Mouse (Mus musculus) intestine, embryonic 16.5 days (tissue): Measurements from ENCODE around the gene Trappc3l. TPM values are rescaled to one million over a fixed set of nuclear protein-coding genes. Genes with fewer than 3 reads are reported as not detected.

Experiments used
- ATAC-seq: fragments of 200-750 bp; cut with Nextera tagmentation; 2 replicates; pipeline ENCODE4 v1.8.0; 2017; ENCODE audit warnings: moderate TSS enrichment, moderate library complexity
- H3K27ac ChIP-seq: fragments of 300-500 bp; sonication (generic); 2 replicates; pipeline ENCODE4 v1.5.1; 2014; ENCODE audit warnings: mild to moderate bottlenecking, low read length
- H3K27me3 ChIP-seq: fragments of 300-500 bp; sonication (generic); replicated peaks from 2 replicates; pipeline ENCODE4 v1.6.1; 2014; ENCODE audit warnings: low read length, control low read depth, mixed read lengths; ENCODE audit not compliant: control insufficient read depth, insufficient read depth
- H3K36me3 ChIP-seq: fragments of 300-500 bp; sonication (generic); 2 replicates; pipeline ENCODE4 v1.6.1; 2014; ENCODE audit warnings: low read length, control low read depth; ENCODE audit not compliant: control insufficient read depth, insufficient read depth
- H3K4me1 ChIP-seq: fragments of 300-500 bp; sonication (generic); 2 replicates; pipeline ENCODE4 v1.6.1; 2014; ENCODE audit warnings: low read length, control low read depth, mixed read lengths; ENCODE audit not compliant: control insufficient read depth, insufficient read depth
- H3K4me2 ChIP-seq: fragments of 300-500 bp; sonication (generic); 2 replicates; pipeline ENCODE4 v1.6.1; 2014; ENCODE audit warnings: low read depth, low read length, control low read depth
- H3K4me3 ChIP-seq: fragments of 300-500 bp; sonication (generic); 2 replicates; pipeline ENCODE4 v1.5.1; 2014; ENCODE audit warnings: mild to moderate bottlenecking, low read length
- H3K9ac ChIP-seq: fragments of 300-500 bp; sonication (generic); 2 replicates; pipeline ENCODE4 v1.6.1; 2014; ENCODE audit warnings: low read depth, low read length
- H3K9me3 ChIP-seq: fragments of 300-500 bp; sonication (generic); 2 replicates; pipeline ENCODE4 v1.6.1; 2016; ENCODE audit warnings: low read length, control low read depth; ENCODE audit not compliant: control insufficient read depth
- WGBS: fragments of 180-500 bp; shearing (Covaris S2); extraction: QIAGEN DNeasy Blood & Tissue Kit; methylation state at CpG from one replicate; pipeline ENCODE4 v1.1.7; 2014; 5-methylcytosine and 5-hydroxymethylcytosine counted together
- polyA plus RNA-seq: library from polyadenylated mRNA; unstranded; fragments of >200 nt; fragmentation: Nextera tagmentation; extraction: Ambion mirVana; gene quantifications from 2 replicates; pipeline ENCODE4 v1.2.1, GENCODE M21; 2015

Gene Trappc3l
- polyA plus RNA-seq, 1 experiment from 2014 or later = not detected

DNA sequence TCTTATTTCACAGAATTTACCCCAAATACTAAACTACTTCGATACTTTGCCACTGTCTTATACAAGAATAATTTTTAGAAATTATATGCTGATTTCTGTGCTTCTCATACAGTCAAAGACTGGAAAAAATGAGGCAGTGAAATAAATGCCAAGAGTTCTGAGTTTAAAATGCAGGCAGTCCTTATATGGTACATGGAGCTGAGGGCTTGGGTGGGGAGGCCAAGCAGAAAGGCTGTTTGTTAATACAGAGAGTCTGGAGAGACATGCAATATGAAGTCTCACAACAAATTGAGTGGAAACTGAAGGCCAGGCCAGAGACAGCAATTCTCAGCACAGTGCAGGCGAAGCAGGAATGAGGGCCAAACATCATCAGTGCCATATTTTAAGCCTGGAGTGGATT, 51.1 kb downstream of the Trappc3l start:
- WGBS = 75% methylated on average over 2 of the region's 2 CpGs
- Histone ChIP-seq H3K27me3 (no peaks in the 10 kb centered on the region), H3K4me3 (no peak overlapping the region), H3K4me2 (no peak overlapping the region), H3K27ac (no peak overlapping the region), H3K9me3 (no peaks in the 10 kb centered on the region), H3K9ac (no peak overlapping the region), H3K36me3 (no peaks in the 10 kb centered on the region), H3K4me1 (no peaks in the 10 kb centered on the region)
- ATAC-seq = no peak

DNA sequence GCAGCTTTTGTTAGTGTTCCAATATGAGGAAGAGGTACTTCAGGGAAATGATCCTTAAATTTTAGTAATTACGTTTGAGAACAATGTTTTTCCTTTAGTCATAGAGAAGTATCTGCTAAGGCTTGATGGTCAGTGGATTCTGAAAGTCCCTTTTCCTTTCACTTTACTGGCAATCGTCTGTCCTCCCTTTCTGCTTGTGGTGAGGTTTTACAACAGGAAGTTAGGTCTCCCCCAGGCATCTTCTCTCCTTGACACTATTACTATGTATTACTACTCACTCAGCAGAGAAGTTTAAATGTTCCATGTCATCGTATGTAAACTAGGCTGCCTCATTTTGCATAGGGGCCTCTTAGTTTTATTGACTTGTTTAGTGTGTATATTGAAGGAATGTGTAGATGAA, 52.1 kb downstream of the Trappc3l start:
- Histone ChIP-seq H3K27me3 (no peaks in the 10 kb centered on the region), H3K9me3 (no peaks in the 10 kb centered on the region), H3K27ac (no peak overlapping the region), H3K4me2 (no peak overlapping the region), H3K36me3 (no peaks in the 10 kb centered on the region), H3K9ac (no peak overlapping the region), H3K4me1 (no peaks in the 10 kb centered on the region), H3K4me3 (no peak overlapping the region)
- ATAC-seq = no peak
- 65% methylated on average over 3 of the region's 3 CpGs for WGBS

DNA sequence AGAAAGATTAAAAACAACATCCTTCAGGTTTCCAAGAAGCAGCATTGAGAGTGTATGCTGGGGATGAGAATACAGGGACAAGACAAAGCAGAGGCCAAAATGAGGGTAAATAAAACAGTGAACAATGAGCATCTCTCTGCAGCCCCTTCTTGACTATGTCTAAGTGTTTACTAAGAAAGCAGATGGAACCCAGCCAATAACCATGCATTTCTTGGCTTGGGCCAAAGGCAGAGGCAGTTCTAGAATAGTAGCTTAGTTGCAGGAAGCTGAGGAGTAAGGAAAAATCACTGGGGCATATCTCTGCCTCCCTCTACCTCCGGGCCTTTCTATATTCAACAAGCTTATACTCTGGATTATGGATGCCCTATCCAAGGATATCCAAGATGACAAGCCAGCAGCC, 53.1 kb downstream of the Trappc3l start:
- Histone ChIP-seq H3K36me3 (no peaks in the 10 kb centered on the region), H3K4me3 (no peak overlapping the region), H3K9me3 (no peaks in the 10 kb centered on the region), H3K4me1 (no peaks in the 10 kb centered on the region), H3K27me3 (no peaks in the 10 kb centered on the region), H3K4me2 (no peak overlapping the region), H3K9ac (no peak overlapping the region), H3K27ac (no peak overlapping the region)
- 83% methylated on average over 1 of the region's 1 CpGs for WGBS
- ATAC-seq = no peak

DNA sequence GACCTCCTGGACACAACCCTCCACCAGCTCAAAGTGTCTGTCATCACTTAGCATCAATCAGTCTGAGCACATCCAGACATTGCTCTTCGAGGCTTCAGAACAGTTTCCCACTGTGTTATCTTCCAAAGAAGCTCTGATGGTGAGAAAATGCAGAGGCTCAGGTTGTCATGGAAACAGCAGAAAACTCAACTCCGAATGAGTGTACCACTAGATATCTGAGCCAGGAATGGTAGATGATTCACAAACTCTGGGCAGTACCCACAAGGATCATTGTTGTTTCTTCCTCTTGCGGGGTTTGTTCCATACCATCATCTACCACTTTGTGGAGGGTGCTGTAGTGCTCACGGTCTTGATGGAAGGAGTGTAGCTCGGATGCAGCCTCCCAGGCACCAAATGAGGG, 54.5 kb downstream of the Trappc3l start:
- Histone ChIP-seq H3K9me3 (no peaks in the 10 kb centered on the region), H3K27me3 (no peaks in the 10 kb centered on the region), H3K4me2 (no peak overlapping the region), H3K9ac (no peak overlapping the region), H3K27ac (no peak overlapping the region), H3K4me3 (no peak overlapping the region), H3K4me1 (no peaks in the 10 kb centered on the region), H3K36me3 (no peaks in the 10 kb centered on the region)
- WGBS = 46% methylated on average over 5 of the region's 5 CpGs
- no peak for ATAC-seq

- H3K4me2 ChIP-seq = no peak overlapping the region
Measured at GRCm38 (mm10) chr10:34095147-34095546, 57.8 kb downstream of the Trappc3l start.

GRCm38 (mm10) chr10:34095964-34096363, 58.6 kb downstream of the Trappc3l start:
- Histone ChIP-seq H3K4me2 (peak overlapping the region; percentile 42), H3K9ac (peak overlapping the region; percentile 27), H3K4me1 (no peaks in the 10 kb centered on the region), H3K9me3 (no peaks in the 10 kb centered on the region), H3K4me3 (peak overlapping the region; percentile 23), H3K27me3 (no peaks in the 10 kb centered on the region), H3K36me3 (no peaks in the 10 kb centered on the region), H3K27ac (no peak overlapping the region)
- peak; percentile 46 for ATAC-seq
- 58% methylated on average over 12 of the region's 12 CpGs for WGBS

More at GRCm38 (mm10) chr10:34095147-34095546, 57.8 kb downstream of the Trappc3l start:
- Histone ChIP-seq H3K4me3 (no peak overlapping the region), H3K27me3 (no peaks in the 10 kb centered on the region), H3K36me3 (no peaks in the 10 kb centered on the region), H3K27ac (no peak overlapping the region), H3K9me3 (no peaks in the 10 kb centered on the region), H3K4me1 (no peaks in the 10 kb centered on the region), H3K9ac (no peak overlapping the region)
- ATAC-seq = no peak
- whole genome bisulfite sequencing = 80% methylated on average over 2 of the region's 2 CpGs

- WGBS = 12% methylated on average over 9 of the region's 9 CpGs
- H3K27ac ChIP-seq = no peak within 1 kb of the TSS
- peak within 1 kb of the TSS; percentile 27 for H3K9ac ChIP-seq
Measured at GRCm38 (mm10) chr10:34096418-34096883, 59.1 kb downstream of the Trappc3l start, which contains the start of gene Calhm5. Gene Calhm5 (minus strand): TSS chr10:34096519.

DNA sequence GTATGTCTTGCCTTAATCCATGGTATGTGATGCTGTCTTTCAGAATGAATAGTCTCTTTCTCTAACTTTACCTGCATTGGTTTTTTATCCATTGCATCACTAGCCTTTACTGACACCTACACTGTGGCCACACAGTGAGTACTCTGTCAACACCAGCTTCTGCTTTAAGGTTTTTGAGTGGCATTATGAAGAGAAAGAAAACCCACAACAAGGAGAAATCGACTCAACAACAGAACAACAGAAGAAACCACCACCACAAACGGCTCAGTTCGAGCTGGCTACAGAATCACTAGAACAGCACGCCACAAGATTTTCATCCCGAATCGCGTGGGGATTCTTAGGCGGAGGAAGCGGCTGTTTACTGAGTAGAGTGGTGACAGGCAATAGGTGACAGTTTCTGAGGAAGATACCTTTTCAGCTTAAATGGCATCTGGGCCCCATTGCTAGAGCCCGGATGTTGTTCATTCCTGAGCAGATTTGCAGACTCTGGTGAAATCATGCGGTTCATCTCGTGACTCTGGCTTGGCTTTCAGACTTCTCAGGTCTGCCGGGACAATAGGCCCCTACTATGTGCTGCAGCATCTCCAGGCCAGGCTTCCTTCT, 73.6 kb downstream of the Trappc3l start:
- no peaks in the 10 kb centered on the region for H3K36me3 ChIP-seq
- H3K27me3 ChIP-seq = no peaks in the 10 kb centered on the region
- H3K4me2 ChIP-seq = no peak overlapping the region
- H3K4me3 ChIP-seq = no peak overlapping the region
- no peak overlapping the region for H3K27ac ChIP-seq
- no peak overlapping the region for H3K9ac ChIP-seq
- H3K9me3 ChIP-seq = no peaks in the 10 kb centered on the region
- no peak for ATAC-seq
- 86% methylated on average over 13 of the region's 13 CpGs for WGBS
- H3K4me1 ChIP-seq = no peaks in the 10 kb centered on the region

More at GRCm38 (mm10) chr10:34096418-34096883, 59.1 kb downstream of the Trappc3l start, which contains the start of gene Calhm5:
- Histone ChIP-seq H3K36me3 (no peaks in the 10 kb centered on the region), H3K4me3 (peak within 1 kb of the TSS; percentile 23), H3K4me2 (peak within 1 kb of the TSS; percentile 42), H3K9me3 (no peaks in the 10 kb centered on the region), H3K27me3 (no peaks in the 10 kb centered on the region), H3K4me1 (no peaks in the 10 kb centered on the region)
- ATAC-seq = peak; percentile 90

- no peak for ATAC-seq
- no peaks in the 10 kb centered on the region for H3K36me3 ChIP-seq
- 67% methylated on average over 4 of the region's 4 CpGs for WGBS
Measured at GRCm38 (mm10) chr10:34111964-34112738, 74.8 kb downstream of the Trappc3l start.

More at GRCm38 (mm10) chr10:34111964-34112738, 74.8 kb downstream of the Trappc3l start:
- Histone ChIP-seq H3K27me3 (no peaks in the 10 kb centered on the region), H3K27ac (no peak overlapping the region), H3K4me2 (no peak overlapping the region), H3K9me3 (no peaks in the 10 kb centered on the region), H3K9ac (no peak overlapping the region), H3K4me1 (no peaks in the 10 kb centered on the region), H3K4me3 (no peak overlapping the region)
